Mouse (Mus musculus): ENCODE measurements at regions not wholly inside any gene's neighbourhood (a gene's known extent, or its start where the extent isn't known, plus 50 kb on each side); places are given as distances from the start of the nearest gene placed in this dataset.

GRCm38 (mm10) chr7:110715110-110715509 is 52.9 kb upstream of the Ampd3 start:
- no peak for DNase-seq (ENCODE audit: extremely low read depth, insufficient read length, low spot score)

GRCm38 (mm10) chr7:110715545-110715944 is 52.5 kb upstream of the Ampd3 start:
- DNase-seq (ENCODE audit: extremely low read depth, insufficient read length, low spot score): peak; percentile 87

GRCm38 (mm10) chr7:110717104-110717503 is 50.9 kb upstream of the Ampd3 start:
- no peak for DNase-seq (ENCODE audit: extremely low read depth, insufficient read length, low spot score)
